Mouse (Mus musculus) c-Kit-positive CD71-negative TER-119-negative erythroid progenitor cells, embryonic 14.5 days (primary cell): ENCODE measurements around the gene Gm13102.
"Not testable (repeated sequence)": the region's sequence is repeated elsewhere in the genome, so short reads cannot be mapped to it uniquely, and the experiment has no call there.

ENCODE experiments used
- DNase-seq: peaks from one replicate; pipeline ENCODE4 v3.0.0-alpha.2; 2013; ENCODE audit warnings: low read depth

Gm13102 gene

GRCm38 (mm10) chr4:144106174-144106573 lies at the start of gene Gm13102:
Gm13102 (plus strand) TSS chr4:144106474.
- not testable (repeated sequence) for DNase-seq

- DNase-seq = not testable (repeated sequence)
Observed at GRCm38 (mm10) chr4:144058826-144059225, 47.4 kb upstream of the Gm13102 start, which contains the start of gene Pramel4. Pramel4 (plus strand) TSS chr4:144059126.
